Mouse (Mus musculus): Measurements from ENCODE around the gene Ndufv2. TPM values are rescaled to one million over a fixed set of nuclear protein-coding genes. Genes with fewer than 3 reads are reported as not detected.

Gene Ndufv2
- 117 and 159 TPM in 2 replicates for polyA plus RNA-seq (2012; rRNA removed)

DNA sequence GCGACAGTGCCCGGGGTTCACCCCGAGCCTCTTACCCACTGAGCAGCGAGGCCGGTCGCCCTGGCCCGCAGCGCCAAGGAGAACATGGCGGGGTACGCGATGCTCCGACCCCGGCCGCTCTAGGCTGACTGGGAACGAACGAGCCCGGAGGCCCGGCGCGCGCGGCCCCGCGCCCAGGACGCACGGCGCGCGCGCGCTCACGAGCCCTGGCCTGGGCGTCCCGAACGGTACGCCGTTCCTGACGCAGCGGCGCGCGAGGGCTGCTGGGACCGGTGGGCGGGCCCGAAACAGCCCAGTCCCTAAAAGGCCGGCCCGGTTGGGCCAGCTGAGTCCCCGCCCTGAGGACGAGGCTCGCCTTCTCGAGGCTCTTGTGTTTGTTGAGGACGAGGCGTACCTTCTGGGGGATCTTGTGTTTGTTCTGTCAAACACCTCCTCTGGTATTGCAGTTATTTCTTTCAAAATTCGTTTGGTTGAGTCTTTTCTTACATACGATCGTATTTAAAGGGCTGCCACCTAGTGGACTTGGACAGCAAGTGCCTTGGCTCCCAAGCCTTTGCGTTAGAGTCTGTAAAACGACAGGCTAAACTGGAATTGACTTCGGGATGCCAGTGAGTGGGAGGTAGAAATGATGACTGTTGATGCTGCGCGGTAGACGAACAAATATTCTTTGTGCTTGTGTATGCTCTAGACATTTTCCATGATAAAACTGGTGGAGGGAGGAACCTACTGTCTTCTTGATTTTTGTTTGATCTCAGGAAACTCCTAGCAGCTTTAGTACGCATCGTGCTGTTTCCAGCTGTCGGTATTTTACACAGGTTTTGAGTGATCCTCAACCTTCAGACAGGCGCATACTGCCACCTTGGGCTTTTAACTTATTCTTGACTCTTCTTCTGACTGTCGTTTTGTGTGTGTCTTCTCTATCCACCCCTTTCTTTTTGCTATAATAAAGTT, at the start of gene Ndufv2:
TSS of gene Ndufv2 (minus strand) at position 180 of the 951 bp plus-strand sequence.
- Histone ChIP-seq H3K4me1 (ENCODE audit: control insufficient read depth, insufficient read depth, low read length) (peaks cover 8% of the 10 kb centered on the region; the same call in 1 of the 2 replicates), H3K27me3 (replicated peaks; ENCODE audit: control insufficient read depth, insufficient read depth, low read length) (no peaks in the 10 kb centered on the region), H3K4me3 (ENCODE audit: insufficient read depth, low read depth, low read length) (peak within 1 kb of the TSS; percentile 90), H3K36me3 (ENCODE audit: control insufficient read depth, insufficient read depth, low read length) (no peaks in the 10 kb centered on the region), H3K27ac (ENCODE audit: insufficient read depth, low read depth, low read length) (peak within 1 kb of the TSS; percentile 97)
- under 1% methylated on average over 67 of the region's 67 CpGs for WGBS
- TF ChIP-seq POLR2A (IDR thresholded peaks at IDR 0.05; ENCODE audit: low read depth, low read length) (peak; percentile 58), CTCF (conservative IDR thresholded peaks at IDR 0.05; ENCODE audit: insufficient read depth, insufficient read length, low read depth, low read length) (peak; percentile 70)
- peak; percentile 96 for DNase-seq

DNA sequence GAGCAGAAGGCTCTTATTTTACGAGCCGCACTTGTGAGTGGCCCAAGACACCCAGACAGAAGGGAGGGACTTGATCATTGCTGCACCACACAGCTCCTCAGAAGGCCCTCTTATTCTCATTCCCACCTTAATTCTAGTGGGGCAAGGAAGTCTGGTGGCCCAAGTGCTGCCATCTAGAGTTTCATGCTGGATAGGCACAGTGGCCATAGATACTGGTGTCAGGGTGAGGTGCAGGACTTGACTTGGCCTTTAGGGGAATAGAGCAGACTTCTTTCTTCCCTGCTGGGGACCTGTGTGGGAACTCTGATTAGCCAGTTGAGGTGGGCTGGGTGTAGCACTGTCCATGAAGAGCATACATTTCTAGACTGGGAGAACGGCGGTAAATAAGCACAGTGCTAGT, 29.9 kb upstream of the Ndufv2 start:
- Histone ChIP-seq H3K27me3 (replicated peaks; ENCODE audit: control insufficient read depth, insufficient read depth, low read length) (no peaks in the 10 kb centered on the region), H3K4me1 (ENCODE audit: control insufficient read depth, insufficient read depth, low read length) (no peaks in the 10 kb centered on the region), H3K36me3 (ENCODE audit: control insufficient read depth, insufficient read depth, low read length) (no peaks in the 10 kb centered on the region; the same call in 1 of the 2 replicates), H3K4me3 (ENCODE audit: insufficient read depth, low read depth, low read length) (no peak overlapping the region), H3K27ac (ENCODE audit: insufficient read depth, low read depth, low read length) (no peak overlapping the region)
- over 99% methylated on average over 4 of the region's 4 CpGs for WGBS
- no peak for DNase-seq
- TF ChIP-seq POLR2A (IDR thresholded peaks at IDR 0.05; ENCODE audit: low read depth, low read length) (no peak), CTCF (conservative IDR thresholded peaks at IDR 0.05; ENCODE audit: insufficient read depth, insufficient read length, low read depth, low read length) (peak; percentile 49)

DNA sequence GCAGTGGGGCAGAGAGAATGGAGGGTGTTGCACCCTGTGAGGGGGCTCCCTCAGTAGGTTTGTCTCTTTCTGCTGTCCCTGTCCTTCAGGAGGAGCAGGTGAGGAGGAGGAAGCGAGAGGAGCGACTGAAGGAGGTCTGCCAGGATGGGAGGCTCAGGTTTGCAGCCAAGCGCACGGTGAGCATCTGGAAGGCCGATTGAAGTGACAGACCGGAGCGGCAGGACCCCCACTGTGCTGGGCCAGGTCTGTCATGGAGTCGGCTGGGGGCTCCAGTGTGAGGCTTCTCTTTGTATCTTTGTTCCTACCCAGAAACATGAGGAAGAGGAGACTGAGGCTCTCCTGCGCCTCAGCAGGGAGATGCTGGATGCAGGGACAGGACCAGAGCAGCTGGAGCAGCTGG, 29.0 kb upstream of the Ndufv2 start:
- no peaks in the 10 kb centered on the region for H3K4me1 ChIP-seq (ENCODE audit: control insufficient read depth, insufficient read depth, low read length)
- H3K36me3 ChIP-seq (ENCODE audit: control insufficient read depth, insufficient read depth, low read length), result no peaks in the 10 kb centered on the region; the same call in 1 of the 2 replicates
- no peak overlapping the region for H3K4me3 ChIP-seq (ENCODE audit: insufficient read depth, low read depth, low read length)
- no peak overlapping the region for H3K27ac ChIP-seq (ENCODE audit: insufficient read depth, low read depth, low read length)
- no peak for TF ChIP-seq POLR2A (IDR thresholded peaks at IDR 0.05; ENCODE audit: low read depth, low read length)
- no peak for TF ChIP-seq CTCF (conservative IDR thresholded peaks at IDR 0.05; ENCODE audit: insufficient read depth, insufficient read length, low read depth, low read length)
- no peak for DNase-seq
- 94% methylated on average over 9 of the region's 9 CpGs for WGBS
- H3K27me3 ChIP-seq (replicated peaks; ENCODE audit: control insufficient read depth, insufficient read depth, low read length), result no peaks in the 10 kb centered on the region

DNA sequence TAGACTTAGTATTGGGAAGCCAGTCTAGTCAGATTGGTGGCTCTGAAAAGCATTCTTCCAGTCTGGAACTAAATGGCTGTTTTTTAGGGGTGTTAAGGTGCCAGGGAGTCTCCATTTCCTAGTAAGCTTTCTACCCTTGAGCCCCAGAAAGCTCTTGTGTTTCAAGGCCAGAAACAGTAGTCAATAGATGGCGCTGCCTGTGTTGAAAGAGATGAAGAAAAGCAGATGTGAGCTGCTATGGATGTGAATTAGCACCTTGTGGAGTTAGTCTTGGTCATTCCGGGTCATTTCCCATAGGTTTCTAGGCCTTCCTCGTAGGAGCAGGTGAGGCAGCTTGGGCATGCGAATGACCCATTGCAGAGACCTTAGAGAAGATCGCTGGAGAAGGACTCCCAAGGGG, 23.9 kb upstream of the Ndufv2 start:
- DNase-seq, result no peak
- Histone ChIP-seq H3K4me1 (ENCODE audit: control insufficient read depth, insufficient read depth, low read length) (no peaks in the 10 kb centered on the region; the same call in 1 of the 2 replicates), H3K27ac (ENCODE audit: insufficient read depth, low read depth, low read length) (no peak overlapping the region), H3K4me3 (ENCODE audit: insufficient read depth, low read depth, low read length) (no peak overlapping the region), H3K36me3 (ENCODE audit: control insufficient read depth, insufficient read depth, low read length) (no peaks in the 10 kb centered on the region), H3K27me3 (replicated peaks; ENCODE audit: control insufficient read depth, insufficient read depth, low read length) (no peaks in the 10 kb centered on the region)
- 83% methylated on average over 5 of the region's 5 CpGs for WGBS
- no peak for TF ChIP-seq POLR2A (IDR thresholded peaks at IDR 0.05; ENCODE audit: low read depth, low read length)

DNA sequence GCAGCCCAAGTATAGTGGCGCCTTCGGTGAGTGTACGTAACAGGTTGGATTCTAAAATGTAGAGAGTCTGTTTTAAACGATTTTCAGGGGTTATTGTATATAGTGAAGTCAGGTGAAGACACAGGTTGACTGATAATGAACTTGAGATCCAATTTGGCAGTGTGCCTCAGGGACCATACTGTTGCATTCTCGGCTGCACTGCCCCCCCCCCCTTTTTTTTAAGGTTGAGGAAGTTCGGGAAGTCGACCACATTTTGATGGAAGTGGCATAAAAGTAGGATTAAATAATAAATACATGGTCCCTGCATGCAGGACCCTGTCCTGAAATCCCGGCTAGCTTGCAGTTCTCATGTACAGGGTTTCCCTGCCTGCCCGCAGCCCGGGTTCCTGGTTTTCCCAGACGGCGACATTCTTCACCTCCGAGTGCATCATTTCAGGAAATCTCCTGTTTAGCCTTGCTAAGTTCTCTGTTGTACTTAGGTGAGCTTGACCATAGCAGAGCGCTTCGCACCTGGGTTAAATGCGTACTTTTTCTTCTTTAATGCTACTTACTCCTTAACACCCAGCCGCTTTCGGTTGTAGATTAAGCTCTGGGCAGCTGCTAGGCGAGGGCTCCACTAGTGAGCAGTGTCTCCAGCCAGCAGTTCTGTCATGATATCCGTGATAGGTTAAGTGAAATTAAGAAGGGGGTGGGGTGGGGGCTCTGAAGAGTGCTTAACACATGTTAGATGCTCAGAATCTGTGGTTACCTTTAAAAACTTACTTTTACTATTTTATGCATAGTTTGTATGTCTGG, 22.7 kb upstream of the Ndufv2 start:
- Histone ChIP-seq H3K4me3 (ENCODE audit: insufficient read depth, low read depth, low read length) (peak overlapping the region; percentile 88), H3K4me1 (ENCODE audit: control insufficient read depth, insufficient read depth, low read length) (no peaks in the 10 kb centered on the region; the same call in 1 of the 2 replicates), H3K27me3 (replicated peaks; ENCODE audit: control insufficient read depth, insufficient read depth, low read length) (no peaks in the 10 kb centered on the region), H3K36me3 (ENCODE audit: control insufficient read depth, insufficient read depth, low read length) (no peaks in the 10 kb centered on the region), H3K27ac (ENCODE audit: insufficient read depth, low read depth, low read length) (no peak overlapping the region)
- TF ChIP-seq POLR2A (IDR thresholded peaks at IDR 0.05; ENCODE audit: low read depth, low read length) (no peak), CTCF (conservative IDR thresholded peaks at IDR 0.05; ENCODE audit: insufficient read depth, insufficient read length, low read depth, low read length) (no peak)
- DNase-seq, result no peak
- WGBS, result 4% methylated on average over 20 of the region's 20 CpGs

DNA sequence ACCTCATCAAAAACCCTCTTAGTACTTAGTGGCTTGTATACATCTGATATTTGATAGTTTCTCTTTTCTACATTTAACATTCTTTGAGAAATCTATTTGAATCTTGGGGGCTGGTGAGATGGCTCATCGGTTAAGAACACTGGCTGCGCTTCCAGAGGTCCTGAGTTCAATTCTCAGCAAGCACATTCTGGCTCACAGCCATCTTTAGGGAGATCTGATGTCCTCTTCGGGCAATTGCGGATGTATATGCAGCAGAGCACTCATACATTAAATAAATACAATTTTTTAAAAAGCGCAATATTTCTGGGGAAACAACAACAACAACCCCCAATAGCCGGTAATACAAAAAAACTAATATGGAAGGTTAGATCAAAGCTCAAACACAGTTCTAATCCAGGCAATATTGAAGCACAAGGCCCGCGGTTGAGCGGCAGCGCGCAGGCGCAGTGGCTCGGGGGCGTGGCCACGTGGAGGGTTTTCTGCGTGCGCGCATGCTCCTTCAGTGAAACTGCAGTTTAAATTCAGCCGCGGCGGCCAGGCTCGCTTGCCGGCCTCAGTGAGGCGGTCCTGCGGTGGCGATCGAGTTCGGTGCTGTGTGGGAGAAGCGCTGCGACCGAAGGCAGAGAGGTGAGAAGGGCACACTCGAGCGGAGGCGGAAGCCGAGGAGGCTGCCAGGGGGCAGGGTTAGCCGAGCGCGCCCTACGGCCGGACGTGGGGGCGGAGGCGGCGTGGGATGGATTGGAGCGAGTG, 21.9 kb upstream of the Ndufv2 start, which contains the start of gene Ddx11:
TSS of gene Ddx11 (plus strand) at position 455 of the 750 bp plus-strand sequence.
- TF ChIP-seq POLR2A (IDR thresholded peaks at IDR 0.05; ENCODE audit: low read depth, low read length) (no peak), CTCF (conservative IDR thresholded peaks at IDR 0.05; ENCODE audit: insufficient read depth, insufficient read length, low read depth, low read length) (no peak)
- 4% methylated on average over 45 of the region's 45 CpGs for WGBS
- no peaks in the 10 kb centered on the region for H3K36me3 ChIP-seq (ENCODE audit: control insufficient read depth, insufficient read depth, low read length)
- peak; percentile 94 for DNase-seq
- no peaks in the 10 kb centered on the region for H3K27me3 ChIP-seq (replicated peaks; ENCODE audit: control insufficient read depth, insufficient read depth, low read length)
- H3K27ac ChIP-seq (ENCODE audit: insufficient read depth, low read depth, low read length), result peak within 1 kb of the TSS; percentile 60; the same call in 1 of the 2 replicates
- peak within 1 kb of the TSS; percentile 88 for H3K4me3 ChIP-seq (ENCODE audit: insufficient read depth, low read depth, low read length)
- no peaks in the 10 kb centered on the region; the same call in 1 of the 2 replicates for H3K4me1 ChIP-seq (ENCODE audit: control insufficient read depth, insufficient read depth, low read length)

All from kidney, adult 2 months (tissue).